Mouse (Mus musculus): ENCODE measurements at regions not wholly inside any gene's neighbourhood (a gene's known extent, or its start where the extent isn't known, plus 50 kb on each side); places are given as distances from the start of the nearest gene placed in this dataset.

DNA sequence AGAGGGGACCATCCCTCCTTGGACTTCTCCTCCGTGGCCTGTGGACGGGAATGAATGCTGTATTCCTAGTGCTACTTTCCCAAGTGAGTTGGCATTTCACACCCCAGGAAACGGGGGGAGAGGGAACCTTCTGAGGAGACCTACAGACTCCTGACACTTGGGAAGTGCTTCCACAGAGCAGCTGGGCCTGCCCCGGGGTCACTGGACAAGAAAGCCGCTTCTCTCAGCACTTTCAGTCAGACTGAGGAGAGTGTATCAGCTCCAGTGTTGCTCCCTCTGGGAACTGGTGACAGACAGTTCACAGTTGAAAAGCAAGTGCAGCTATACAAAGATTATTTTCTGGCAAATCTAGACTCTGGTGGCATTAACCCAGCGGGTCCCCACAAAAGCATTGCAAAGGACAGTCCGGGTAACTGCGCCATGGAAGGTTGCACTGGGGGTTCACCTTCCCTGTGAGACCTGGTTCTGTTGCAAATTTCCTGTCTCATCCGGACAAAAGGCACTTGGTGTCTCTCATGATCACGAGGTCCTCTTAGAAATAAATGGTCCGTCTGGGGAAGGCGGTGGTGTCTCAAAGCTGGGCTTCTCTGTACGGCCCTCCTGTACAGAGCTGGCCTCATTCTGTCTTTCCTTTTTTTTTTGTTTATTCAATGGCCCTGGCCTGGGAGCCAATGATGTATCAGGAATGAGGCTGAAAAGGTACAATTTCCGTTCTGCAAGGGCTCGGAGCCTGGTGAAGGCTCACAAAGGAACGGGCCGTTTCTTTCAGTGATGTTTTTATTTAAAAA lies 207.1 kb downstream of the Snx10 start:
- TF ChIP-seq CTCF (IDR thresholded peaks at IDR 0.05; ENCODE audit: control insufficient read depth, insufficient read depth, low read length) (no peak), POLR2A (IDR thresholded peaks at IDR 0.05; ENCODE audit: borderline replicate concordance, control insufficient read depth, low read depth, low read length) (no peak)

Measured in bone marrow, adult 2 months (tissue).